Mouse (Mus musculus): ENCODE results near the gene Nfib. TPM values are rescaled to one million over a fixed set of nuclear protein-coding genes. Genes with fewer than 3 reads are reported as not detected.

The Nfib gene
- polyA plus RNA-seq, 1 experiment from 2014 or later, result 26.7 TPM

DNA sequence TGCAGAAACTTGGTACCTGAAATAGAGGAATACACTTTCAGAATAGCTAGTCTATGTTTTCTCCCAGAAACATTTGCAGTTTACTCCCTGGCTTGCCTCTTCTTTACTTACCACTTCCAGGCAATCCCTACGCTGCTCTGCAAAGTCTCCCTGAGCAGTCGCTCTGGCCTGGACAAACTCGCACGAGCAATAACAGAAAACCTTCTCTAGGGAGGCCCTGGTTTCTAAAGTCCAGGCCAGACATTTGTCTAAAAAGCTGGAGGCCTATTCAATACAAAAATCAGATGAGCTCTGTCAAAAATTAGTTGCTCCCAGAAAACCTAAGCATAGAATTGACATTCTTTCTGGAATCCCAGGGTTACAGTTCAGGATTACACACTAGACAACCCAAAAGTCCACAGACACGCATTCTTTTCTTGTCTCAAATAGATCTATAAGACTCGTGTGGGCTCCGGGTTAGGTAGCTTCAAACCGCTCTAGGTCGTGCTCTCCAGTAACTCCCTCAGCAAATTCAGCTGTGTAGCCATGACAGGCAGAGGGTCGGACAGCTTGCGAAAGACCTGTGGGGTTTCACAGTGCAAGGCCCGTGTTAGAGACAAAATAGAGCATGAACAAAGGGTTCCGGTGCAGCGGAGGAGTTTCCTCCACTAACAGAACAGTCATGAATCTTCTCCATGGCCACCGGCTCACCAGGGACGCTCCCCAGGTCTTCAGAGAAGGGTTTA, 118.2 kb downstream of the Nfib start:
- Histone ChIP-seq H3K9ac (replicated peaks; ENCODE audit: low read length) (no peak overlapping the region), H3K4me1 (ENCODE audit: insufficient read depth, low read length) (no peaks in the 10 kb centered on the region), H3K9me3 (ENCODE audit: low read length) (no peaks in the 10 kb centered on the region), H3K27me3 (ENCODE audit: insufficient read depth, low read length) (no peaks in the 10 kb centered on the region), H3K4me2 (replicated peaks; ENCODE audit: low read depth, low read length) (no peak overlapping the region), H3K27ac (ENCODE audit: low read length) (no peak overlapping the region), H3K36me3 (ENCODE audit: insufficient read depth, low read length) (no peaks in the 10 kb centered on the region), H3K4me3 (ENCODE audit: low read length) (no peak overlapping the region)
- no peak for ATAC-seq (ENCODE audit: low FRiP score, low TSS enrichment)
- 53% methylated on average over 16 of the region's 16 CpGs for WGBS

GRCm38 (mm10) chr4:82586637-82587036, 118.9 kb downstream of the Nfib start:
- no peak for ATAC-seq (ENCODE audit: low FRiP score, low TSS enrichment)
- WGBS, result 94% methylated on average over 5 of the region's 5 CpGs
- H3K27me3 ChIP-seq (ENCODE audit: insufficient read depth, low read length), result no peaks in the 10 kb centered on the region
- H3K9ac ChIP-seq (replicated peaks; ENCODE audit: low read length), result no peak overlapping the region
- H3K4me1 ChIP-seq (ENCODE audit: insufficient read depth, low read length), result no peaks in the 10 kb centered on the region
- no peak overlapping the region for H3K4me3 ChIP-seq (ENCODE audit: low read length)
- no peak overlapping the region for H3K4me2 ChIP-seq (replicated peaks; ENCODE audit: low read depth, low read length)
- no peak overlapping the region for H3K27ac ChIP-seq (ENCODE audit: low read length)
- no peaks in the 10 kb centered on the region for H3K9me3 ChIP-seq (ENCODE audit: low read length)
- no peaks in the 10 kb centered on the region for H3K36me3 ChIP-seq (ENCODE audit: insufficient read depth, low read length)

- Histone ChIP-seq H3K27ac (ENCODE audit: low read length) (no peak overlapping the region), H3K4me2 (replicated peaks; ENCODE audit: low read depth, low read length) (no peak overlapping the region), H3K27me3 (ENCODE audit: insufficient read depth, low read length) (no peaks in the 10 kb centered on the region), H3K9ac (replicated peaks; ENCODE audit: low read length) (no peak overlapping the region), H3K4me3 (ENCODE audit: low read length) (no peak overlapping the region), H3K9me3 (ENCODE audit: low read length) (no peaks in the 10 kb centered on the region), H3K4me1 (ENCODE audit: insufficient read depth, low read length) (no peaks in the 10 kb centered on the region), H3K36me3 (ENCODE audit: insufficient read depth, low read length) (no peaks in the 10 kb centered on the region)
- no peak for ATAC-seq (ENCODE audit: low FRiP score, low TSS enrichment)
- WGBS, result 74% methylated on average over 9 of the region's 9 CpGs
Observed at GRCm38 (mm10) chr4:82585536-82585935, 120.0 kb downstream of the Nfib start.

DNA sequence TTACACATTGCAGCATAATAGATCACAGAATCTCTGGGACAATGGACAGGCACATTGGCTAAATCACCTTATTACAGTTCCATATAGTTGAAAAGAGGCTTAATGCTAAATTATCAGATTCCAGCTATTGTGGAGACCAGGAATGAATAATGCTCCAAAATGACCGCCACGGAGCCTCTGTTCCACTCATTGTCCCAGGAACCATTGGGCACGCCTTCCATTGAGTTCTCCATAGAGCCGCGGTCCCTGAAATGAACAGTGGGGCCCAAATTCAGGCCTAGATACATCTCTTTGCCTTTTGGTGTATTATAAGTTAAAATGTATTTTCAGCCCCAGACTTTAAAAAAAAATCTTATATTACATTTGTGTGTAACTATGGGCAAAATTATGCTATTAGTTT, 120.5 kb downstream of the Nfib start:
- Histone ChIP-seq H3K27ac (ENCODE audit: low read length) (no peak overlapping the region), H3K9ac (replicated peaks; ENCODE audit: low read length) (no peak overlapping the region), H3K4me2 (replicated peaks; ENCODE audit: low read depth, low read length) (no peak overlapping the region), H3K4me1 (ENCODE audit: insufficient read depth, low read length) (no peaks in the 10 kb centered on the region), H3K27me3 (ENCODE audit: insufficient read depth, low read length) (no peaks in the 10 kb centered on the region), H3K4me3 (ENCODE audit: low read length) (no peak overlapping the region), H3K9me3 (ENCODE audit: low read length) (no peaks in the 10 kb centered on the region), H3K36me3 (ENCODE audit: insufficient read depth, low read length) (no peaks in the 10 kb centered on the region)
- no peak for ATAC-seq (ENCODE audit: low FRiP score, low TSS enrichment)
- 93% methylated on average over 5 of the region's 5 CpGs for WGBS

DNA sequence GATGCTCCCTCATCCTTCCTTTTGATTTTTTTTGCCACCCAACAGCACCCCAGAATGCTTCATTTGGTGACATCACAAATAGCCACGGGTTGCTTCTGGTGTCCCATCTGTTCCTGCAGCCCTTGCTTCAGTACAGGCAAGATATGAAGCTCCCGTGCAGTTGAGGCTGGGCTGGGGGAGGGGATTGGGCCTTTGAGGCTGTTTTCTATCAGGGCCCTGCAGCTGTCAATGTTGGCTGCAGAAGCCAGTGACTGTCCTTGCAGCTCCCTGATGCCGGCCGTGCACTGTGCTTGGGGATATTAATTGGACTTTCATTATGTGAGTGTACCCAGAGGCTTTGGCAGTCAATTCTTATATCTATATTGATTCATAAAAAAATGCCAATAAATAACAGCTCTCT, 121.0 kb downstream of the Nfib start:
- WGBS, result 75% methylated on average over 4 of the region's 4 CpGs

GRCm38 (mm10) chr4:82573291-82573605, 132.3 kb downstream of the Nfib start:
- Histone ChIP-seq H3K9ac (replicated peaks; ENCODE audit: low read length) (no peak overlapping the region), H3K27ac (ENCODE audit: low read length) (no peak overlapping the region), H3K4me3 (ENCODE audit: low read length) (no peak overlapping the region), H3K9me3 (ENCODE audit: low read length) (no peaks in the 10 kb centered on the region; the same call in 1 of the 2 replicates), H3K4me2 (replicated peaks; ENCODE audit: low read depth, low read length) (no peak overlapping the region), H3K27me3 (ENCODE audit: insufficient read depth, low read length) (no peaks in the 10 kb centered on the region), H3K4me1 (ENCODE audit: insufficient read depth, low read length) (0 out of 2 replicates have a peak, but pooled peaks cover 3% of the 10 kb centered on the region), H3K36me3 (ENCODE audit: insufficient read depth, low read length) (no peaks in the 10 kb centered on the region)
- WGBS, result 65% methylated on average over 7 of the region's 7 CpGs
- no peak for ATAC-seq (ENCODE audit: low FRiP score, low TSS enrichment)

More for the DNA sequence above, 121.0 kb downstream of the Nfib start:
- Histone ChIP-seq H3K9ac (replicated peaks; ENCODE audit: low read length) (no peak overlapping the region), H3K4me2 (replicated peaks; ENCODE audit: low read depth, low read length) (no peak overlapping the region), H3K9me3 (ENCODE audit: low read length) (no peaks in the 10 kb centered on the region), H3K27ac (ENCODE audit: low read length) (no peak overlapping the region), H3K4me3 (ENCODE audit: low read length) (no peak overlapping the region), H3K4me1 (ENCODE audit: insufficient read depth, low read length) (no peaks in the 10 kb centered on the region), H3K27me3 (ENCODE audit: insufficient read depth, low read length) (no peaks in the 10 kb centered on the region), H3K36me3 (ENCODE audit: insufficient read depth, low read length) (no peaks in the 10 kb centered on the region)
- no peak for ATAC-seq (ENCODE audit: low FRiP score, low TSS enrichment)

GRCm38 (mm10) chr4:82572410-82573290, 132.9 kb downstream of the Nfib start:
- Histone ChIP-seq H3K9ac (replicated peaks; ENCODE audit: low read length) (no peak overlapping the region), H3K9me3 (ENCODE audit: low read length) (no peaks in the 10 kb centered on the region; the same call in 1 of the 2 replicates), H3K36me3 (ENCODE audit: insufficient read depth, low read length) (no peaks in the 10 kb centered on the region), H3K27me3 (ENCODE audit: insufficient read depth, low read length) (no peaks in the 10 kb centered on the region), H3K4me3 (ENCODE audit: low read length) (no peak overlapping the region), H3K4me2 (replicated peaks; ENCODE audit: low read depth, low read length) (no peak overlapping the region), H3K27ac (ENCODE audit: low read length) (no peak overlapping the region), H3K4me1 (ENCODE audit: insufficient read depth, low read length) (0 out of 2 replicates have a peak, but pooled peaks cover 3% of the 10 kb centered on the region)
- WGBS, result 74% methylated on average over 13 of the region's 13 CpGs
- no peak for ATAC-seq (ENCODE audit: low FRiP score, low TSS enrichment)

- H3K36me3 ChIP-seq (ENCODE audit: insufficient read depth, low read length), result no peaks in the 10 kb centered on the region
- H3K9me3 ChIP-seq (ENCODE audit: low read length), result no peaks in the 10 kb centered on the region
- no peak overlapping the region for H3K4me2 ChIP-seq (replicated peaks; ENCODE audit: low read depth, low read length)
- H3K4me1 ChIP-seq (ENCODE audit: insufficient read depth, low read length), result no peaks in the 10 kb centered on the region
- no peaks in the 10 kb centered on the region for H3K27me3 ChIP-seq (ENCODE audit: insufficient read depth, low read length)
- 79% methylated on average over 2 of the region's 2 CpGs for WGBS
- no peak overlapping the region for H3K9ac ChIP-seq (replicated peaks; ENCODE audit: low read length)
- H3K27ac ChIP-seq (ENCODE audit: low read length), result no peak overlapping the region
- ATAC-seq (ENCODE audit: low FRiP score, low TSS enrichment), result no peak
- H3K4me3 ChIP-seq (ENCODE audit: low read length), result no peak overlapping the region
Observed at GRCm38 (mm10) chr4:82558816-82559215, 146.7 kb downstream of the Nfib start.

- WGBS, result 60% methylated on average over 16 of the region's 16 CpGs
- Histone ChIP-seq H3K36me3 (ENCODE audit: insufficient read depth, low read length) (no peaks in the 10 kb centered on the region), H3K27me3 (ENCODE audit: insufficient read depth, low read length) (no peaks in the 10 kb centered on the region), H3K27ac (ENCODE audit: low read length) (0 out of 2 replicates have a peak overlapping the region, but pooled peaks have one; percentile 5), H3K4me2 (replicated peaks; ENCODE audit: low read depth, low read length) (no peak overlapping the region), H3K9ac (replicated peaks; ENCODE audit: low read length) (no peak overlapping the region), H3K9me3 (ENCODE audit: low read length) (no peaks in the 10 kb centered on the region), H3K4me3 (ENCODE audit: low read length) (no peak overlapping the region), H3K4me1 (ENCODE audit: insufficient read depth, low read length) (peaks cover 10% of the 10 kb centered on the region; the same call in 1 of the 2 replicates)
- ATAC-seq (ENCODE audit: low FRiP score, low TSS enrichment), result no peak
Observed at GRCm38 (mm10) chr4:82555673-82556171, 149.8 kb downstream of the Nfib start.

DNA sequence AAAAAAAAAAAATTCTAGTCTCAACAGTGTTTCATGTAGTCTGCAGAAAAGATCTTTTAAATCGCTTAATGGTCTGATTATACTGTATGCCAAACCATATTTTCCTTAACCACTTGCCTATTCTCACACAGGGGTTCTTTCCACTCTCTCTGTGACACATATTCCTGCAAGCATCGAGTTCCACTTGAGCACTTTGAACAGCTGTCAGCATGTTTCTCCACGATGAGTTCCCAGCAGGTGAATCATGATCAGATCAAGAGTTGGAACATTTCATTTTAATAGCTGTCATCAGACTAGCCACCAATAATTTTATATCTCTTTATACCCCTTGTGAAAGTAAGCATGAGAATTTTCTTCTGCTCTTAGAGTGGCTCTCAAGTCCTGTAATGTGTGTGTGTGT, 151.9 kb downstream of the Nfib start:
- H3K4me3 ChIP-seq (ENCODE audit: low read length), result no peak overlapping the region
- no peaks in the 10 kb centered on the region for H3K9me3 ChIP-seq (ENCODE audit: low read length)
- peaks cover 10% of the 10 kb centered on the region; the same call in 1 of the 2 replicates for H3K4me1 ChIP-seq (ENCODE audit: insufficient read depth, low read length)
- no peaks in the 10 kb centered on the region for H3K36me3 ChIP-seq (ENCODE audit: insufficient read depth, low read length)
- H3K27me3 ChIP-seq (ENCODE audit: insufficient read depth, low read length), result no peaks in the 10 kb centered on the region
- no peak for ATAC-seq (ENCODE audit: low FRiP score, low TSS enrichment)
- no peak overlapping the region for H3K4me2 ChIP-seq (replicated peaks; ENCODE audit: low read depth, low read length)
- H3K9ac ChIP-seq (replicated peaks; ENCODE audit: low read length), result no peak overlapping the region
- WGBS, result 70% methylated on average over 3 of the region's 3 CpGs
- no peak overlapping the region for H3K27ac ChIP-seq (ENCODE audit: low read length)

Data from kidney, embryonic 16.5 days (tissue).